9 mouse cellular contexts compared by ENCODE assay signal in genomic region chr9:107666751-107667205, GRCm38 (mm10). TPM values are rescaled to one million over a fixed set of nuclear protein-coding genes. Genes with fewer than 3 reads are reported as not detected.
DNase-seq lines count a peak whose midpoint lies in the region; ATAC-seq and TF ChIP-seq lines count a peak whose summit lies in the region.
"Had no signal": no experiment of that assay in that cellular context is flagged by ENCODE, and none has a peak within 500 bp of the region (broad histone marks: within the 10 kb centered on the region; RNA-seq: fewer than 3 reads in every experiment).

No protein-coding gene starts in this region.

- no peaks in the 10 kb centered on the region for H3K9me3 ChIP-seq in forebrain, embryonic 16.5 days (ENCODE audit: control insufficient read depth, low read length)
- H3K9me3 ChIP-seq in hindbrain, postnatal 0 days (ENCODE audit: low read length) = no peaks in the 10 kb centered on the region
- H3K9me3 ChIP-seq in midbrain, embryonic 15.5 days = no peaks in the 10 kb centered on the region

- TF ChIP-seq CTCF in heart, adult 2 months (IDR thresholded peaks at IDR 0.05) = no peak
- no peak for TF ChIP-seq CTCF in hindbrain, postnatal 0 days (IDR thresholded peaks at IDR 0.05; ENCODE audit: low read depth)

- no peak for TF ChIP-seq EP300 in heart, adult 2 months (IDR thresholded peaks at IDR 0.05; ENCODE audit: insufficient read depth, low read depth, low read length)

- H3K9ac ChIP-seq in heart, adult 2 months (ENCODE audit: low read depth, low read length) = peak overlapping the region; percentile 79
- H3K9ac ChIP-seq in forebrain, embryonic 16.5 days (replicated peaks; ENCODE audit: low read depth, low read length) = peak overlapping the region; percentile 53
- H3K9ac ChIP-seq in hindbrain, postnatal 0 days (replicated peaks; ENCODE audit: low read length) = peak overlapping the region; percentile 60
- H3K9ac ChIP-seq in midbrain, embryonic 15.5 days = peak overlapping the region; percentile 41

- peak overlapping the region; percentile 85 for H3K27ac ChIP-seq in heart, adult 2 months
- no peak overlapping the region for H3K27ac ChIP-seq in forebrain, embryonic 16.5 days (ENCODE audit: low read length)
- peak overlapping the region; percentile 81 for H3K27ac ChIP-seq in hindbrain, postnatal 0 days
- peak overlapping the region; percentile 39; the same call in 1 of the 2 replicates for H3K27ac ChIP-seq in midbrain, embryonic 15.5 days

- no peak for TF ChIP-seq POLR2A in heart, adult 2 months (IDR thresholded peaks at IDR 0.05; ENCODE audit: insufficient read depth, low read depth, low read length)

- H3K4me1 ChIP-seq in heart, adult 2 months (ENCODE audit: control insufficient read depth, insufficient read depth, low read length) = peaks cover 14% of the 10 kb centered on the region; the same call in 1 of the 2 replicates
- H3K4me1 ChIP-seq in forebrain, embryonic 16.5 days (replicated peaks; ENCODE audit: control insufficient read depth, insufficient read depth, low read length) = peaks cover 26% of the 10 kb centered on the region
- H3K4me1 ChIP-seq in hindbrain, postnatal 0 days (ENCODE audit: insufficient read depth, low read length) = peaks cover 20% of the 10 kb centered on the region
- H3K4me1 ChIP-seq in midbrain, embryonic 15.5 days = peaks cover 30% of the 10 kb centered on the region

- intact Hi-C loops in heart, adult 2 months (cut with DNase I) = no loop called here

- peak; percentile 42; the same call in 1 of the 2 replicates for ATAC-seq in forebrain, embryonic 16.5 days
- peak; percentile 25; the same call in 1 of the 2 replicates for ATAC-seq in hindbrain, postnatal 0 days
- 0 out of 2 replicates have a peak, but pooled peaks have one; percentile 14 for ATAC-seq in midbrain, embryonic 15.5 days (replicated peaks)
- no peak for ATAC-seq in megakaryocyte-erythroid progenitor cell, adult 5-6 weeks (replicated peaks; ENCODE audit: low FRiP score, low TSS enrichment, poor library complexity, severe bottlenecking)

- WGBS in heart, adult 2 months = 2% methylated on average over 30 of the region's 30 CpGs
- WGBS in forebrain, embryonic 16.5 days = under 1% methylated on average over 30 of the region's 30 CpGs
- WGBS in hindbrain, postnatal 0 days = 2% methylated on average over 30 of the region's 30 CpGs
- 2% methylated on average over 30 of the region's 30 CpGs for WGBS in midbrain, embryonic 15.5 days

- no peaks in the 10 kb centered on the region; the same call in 1 of the 2 replicates for H3K79me2 ChIP-seq in heart, adult 2 months (replicated peaks; ENCODE audit: control insufficient read depth, insufficient read depth, low read length)

- peak overlapping the region; percentile 57 for H3K4me3 ChIP-seq in heart, adult 2 months
- H3K4me3 ChIP-seq in forebrain, embryonic 16.5 days (replicated peaks; ENCODE audit: low read length) = peak overlapping the region; percentile 49
- H3K4me3 ChIP-seq in hindbrain, postnatal 0 days (ENCODE audit: low read length) = peak overlapping the region; percentile 43
- H3K4me3 ChIP-seq in midbrain, embryonic 15.5 days = peak overlapping the region; percentile 40

- H3K4me2 ChIP-seq in forebrain, embryonic 16.5 days (ENCODE audit: low read length) = peak overlapping the region; percentile 86
- H3K4me2 ChIP-seq in hindbrain, postnatal 0 days (ENCODE audit: low read depth, low read length) = peak overlapping the region; percentile 70
- H3K4me2 ChIP-seq in midbrain, embryonic 15.5 days = peak overlapping the region; percentile 66

- no peaks in the 10 kb centered on the region for H3K36me3 ChIP-seq in heart, adult 2 months (ENCODE audit: control insufficient read depth, insufficient read depth, low read length)
- no peaks in the 10 kb centered on the region for H3K36me3 ChIP-seq in forebrain, embryonic 16.5 days (ENCODE audit: control insufficient read depth, insufficient read depth)
- no peaks in the 10 kb centered on the region for H3K36me3 ChIP-seq in hindbrain, postnatal 0 days (ENCODE audit: insufficient read depth, low read length)
- H3K36me3 ChIP-seq in midbrain, embryonic 15.5 days (replicated peaks) = no peaks in the 10 kb centered on the region

- DNase-seq in heart, adult 2 months = peak; percentile 55 to 61
- no peak for DNase-seq in heart, adult 8-10 months (ENCODE audit: low spot score)
- peak; percentile 25 for DNase-seq in hindbrain, postnatal 0 days (ENCODE audit: low spot score)
- DNase-seq in layer of hippocampus, adult 9-11 months = no peak
- DNase-seq in right cerebral cortex, postnatal 14 days = no peak

- H3K27me3 ChIP-seq in heart, adult 2 months (ENCODE audit: control insufficient read depth, insufficient read depth, low read length) = no peaks in the 10 kb centered on the region
- H3K27me3 ChIP-seq in forebrain, embryonic 16.5 days (replicated peaks; ENCODE audit: control insufficient read depth, insufficient read depth, low read length) = peaks cover 7% of the 10 kb centered on the region; the same call in 1 of the 2 replicates
- peaks cover 14% of the 10 kb centered on the region; the same call in 1 of the 2 replicates for H3K27me3 ChIP-seq in hindbrain, postnatal 0 days (ENCODE audit: insufficient read depth, low read length)
- peaks cover 24% of the 10 kb centered on the region for H3K27me3 ChIP-seq in midbrain, embryonic 15.5 days (replicated peaks)

RNA-seq across cellular contexts. Expression of gene Slc38a3, which starts 2.6 kb away (rescaled TPM):
- 10 to 100 TPM; 71.5 to 88.3 TPM for total RNA-seq in heart, adult 2 months (2021)
- 162 and 314 TPM in 2 replicates for polyA plus RNA-seq in heart, adult 2 months (2012; rRNA removed)
- total RNA-seq in heart, adult 8-10 months (2022) = 10 to 100 TPM; 62.8 to 91.0 (median 81.6) TPM
- polyA plus RNA-seq in forebrain, embryonic 16.5 days (2015; fragmentation: Nextera tagmentation; extraction: Ambion mirVana) = 30.4 and 32.6 TPM in 2 replicates
- 102 and 134 TPM in 2 replicates for total RNA-seq in hindbrain, postnatal 0 days (2014; rRNA removed)
- 52.1 and 54.5 TPM in 2 replicates for polyA plus RNA-seq in hindbrain, postnatal 0 days (2015; fragmentation: Nextera tagmentation; extraction: Ambion mirVana)
- polyA plus RNA-seq in midbrain, embryonic 15.5 days (2015; fragmentation: Nextera tagmentation; extraction: Ambion mirVana) = 31.8 and 40.4 TPM in 2 replicates
- total RNA-seq in megakaryocyte-erythroid progenitor cell, adult 5-6 weeks (2014; fragmentation: Nextera tagmentation) = not detected in 2 replicates
- not detected in 2 replicates for total RNA-seq in megakaryocyte-erythroid progenitor cell, adult 5-6 weeks (2017)

RNA-seq across cellular contexts. Expression of gene Gnat1, which starts 12.7 kb away (rescaled TPM):
- total RNA-seq in heart, adult 2 months (2021) = not detected
- not detected in 2 replicates for polyA plus RNA-seq in heart, adult 2 months (2012; rRNA removed)
- total RNA-seq in heart, adult 8-10 months (2022) = not detected
- polyA plus RNA-seq in forebrain, embryonic 16.5 days (2015; fragmentation: Nextera tagmentation; extraction: Ambion mirVana) = 1.2 and 1.4 TPM in 2 replicates
- 0.52 TPM in 1 of 2 replicates, not detected in the other for total RNA-seq in hindbrain, postnatal 0 days (2014; rRNA removed)
- polyA plus RNA-seq in hindbrain, postnatal 0 days (2015; fragmentation: Nextera tagmentation; extraction: Ambion mirVana) = 2.4 and 2.7 TPM in 2 replicates
- polyA plus RNA-seq in midbrain, embryonic 15.5 days (2015; fragmentation: Nextera tagmentation; extraction: Ambion mirVana) = 2.1 and 2.2 TPM in 2 replicates
- not detected in 2 replicates for total RNA-seq in megakaryocyte-erythroid progenitor cell, adult 5-6 weeks (2014; fragmentation: Nextera tagmentation)
- 5.3 TPM in 1 of 2 replicates, not detected in the other for total RNA-seq in megakaryocyte-erythroid progenitor cell, adult 5-6 weeks (2017)
- total RNA-seq: CH12.LX had no signal

RNA-seq across cellular contexts. Expression of gene Gnai2, which starts 31.6 kb away (rescaled TPM):
- 100 to 1,000 TPM; 243 to 250 TPM for total RNA-seq in heart, adult 2 months (2021)
- 311 and 386 TPM in 2 replicates for polyA plus RNA-seq in heart, adult 2 months (2012; rRNA removed)
- 100 to 1,000 TPM; 227 to 299 (median 259) TPM for total RNA-seq in heart, adult 8-10 months (2022)
- polyA plus RNA-seq in forebrain, embryonic 16.5 days (2015; fragmentation: Nextera tagmentation; extraction: Ambion mirVana) = 299 and 316 TPM in 2 replicates
- total RNA-seq in hindbrain, postnatal 0 days (2014; rRNA removed) = 334 and 369 TPM in 2 replicates
- polyA plus RNA-seq in hindbrain, postnatal 0 days (2015; fragmentation: Nextera tagmentation; extraction: Ambion mirVana) = 275 and 287 TPM in 2 replicates
- 299 and 386 TPM in 2 replicates for polyA plus RNA-seq in midbrain, embryonic 15.5 days (2015; fragmentation: Nextera tagmentation; extraction: Ambion mirVana)
- 204 and 225 TPM in 2 replicates for total RNA-seq in megakaryocyte-erythroid progenitor cell, adult 5-6 weeks (2014; fragmentation: Nextera tagmentation)
- 215 and 228 TPM in 2 replicates for total RNA-seq in megakaryocyte-erythroid progenitor cell, adult 5-6 weeks (2017)

RNA-seq across cellular contexts. Expression of gene Sema3f, which starts 43.5 kb away (rescaled TPM):
- 10 to 100 TPM; 13.4 to 16.8 TPM for total RNA-seq in heart, adult 2 months (2021)
- 29.1 and 31.8 TPM in 2 replicates for polyA plus RNA-seq in heart, adult 2 months (2012; rRNA removed)
- total RNA-seq in heart, adult 8-10 months (2022) = 10 to 100 TPM; 11.9 to 16.5 (median 14.3) TPM
- polyA plus RNA-seq in forebrain, embryonic 16.5 days (2015; fragmentation: Nextera tagmentation; extraction: Ambion mirVana) = 11.0 and 14.9 TPM in 2 replicates
- total RNA-seq in hindbrain, postnatal 0 days (2014; rRNA removed) = 65.4 and 81.3 TPM in 2 replicates
- polyA plus RNA-seq in hindbrain, postnatal 0 days (2015; fragmentation: Nextera tagmentation; extraction: Ambion mirVana) = 7.5 and 8.7 TPM in 2 replicates
- 26.0 and 31.2 TPM in 2 replicates for polyA plus RNA-seq in midbrain, embryonic 15.5 days (2015; fragmentation: Nextera tagmentation; extraction: Ambion mirVana)
- total RNA-seq in megakaryocyte-erythroid progenitor cell, adult 5-6 weeks (2014; fragmentation: Nextera tagmentation) = 0.94 TPM in 1 of 2 replicates, not detected in the other
- total RNA-seq in megakaryocyte-erythroid progenitor cell, adult 5-6 weeks (2017) = not detected in 2 replicates

RNA-seq across cellular contexts. Expression of gene Sema3b, which starts 57.7 kb away (rescaled TPM):
- total RNA-seq in heart, adult 2 months (2021) = 10 to 100 TPM; 19.9 to 24.2 TPM
- 33.7 and 39.1 TPM in 2 replicates for polyA plus RNA-seq in heart, adult 2 months (2012; rRNA removed)
- 10 to 100 TPM; 21.1 to 33.0 (median 24.2) TPM for total RNA-seq in heart, adult 8-10 months (2022)
- 2.3 and 3.0 TPM in 2 replicates for polyA plus RNA-seq in forebrain, embryonic 16.5 days (2015; fragmentation: Nextera tagmentation; extraction: Ambion mirVana)
- total RNA-seq in hindbrain, postnatal 0 days (2014; rRNA removed) = 11.2 and 14.6 TPM in 2 replicates
- polyA plus RNA-seq in hindbrain, postnatal 0 days (2015; fragmentation: Nextera tagmentation; extraction: Ambion mirVana) = 8.3 and 9.0 TPM in 2 replicates
- polyA plus RNA-seq in midbrain, embryonic 15.5 days (2015; fragmentation: Nextera tagmentation; extraction: Ambion mirVana) = 4.3 and 4.9 TPM in 2 replicates
- total RNA-seq in megakaryocyte-erythroid progenitor cell, adult 5-6 weeks (2014; fragmentation: Nextera tagmentation) = 0.50 TPM in 1 of 2 replicates, not detected in the other
- total RNA-seq in megakaryocyte-erythroid progenitor cell, adult 5-6 weeks (2017) = not detected in 2 replicates

Comparison
In these comparisons a context has a peak if more than half of its experiments do, and no peak if none do; other contexts are left out.
1. DNase-seq: peak in heart, adult 2 months (2 of 2) and hindbrain, postnatal 0 days (single experiment); none in heart, adult 8-10 months (single experiment), layer of hippocampus, adult 9-11 months (single experiment) and right cerebral cortex, postnatal 14 days (single experiment).
2. RNA of gene Slc38a3, which starts 2.6 kb away (total RNA-seq): 102 to 134 TPM in hindbrain, postnatal 0 days, 71.5 to 88.3 TPM in heart, adult 2 months and 62.8 to 91.0 TPM in heart, adult 8-10 months; not detected in megakaryocyte-erythroid progenitor cell, adult 5-6 weeks; every median in the first group is over 10 times any median in the second.
3. Peak in every context shown above with its lines, with median percentiles within 50 percentile points of each other: H3K4me3 ChIP-seq, H3K9ac ChIP-seq and H3K4me2 ChIP-seq.